Mouse (Mus musculus): ENCODE results near the gene Irx3. TPM values are rescaled to one million over a fixed set of nuclear protein-coding genes. Genes with fewer than 3 reads are reported as not detected.

Irx3 gene
- total RNA-seq (2023; ENCODE audit: inconsistent age) = not detected in 4 replicates

DNA sequence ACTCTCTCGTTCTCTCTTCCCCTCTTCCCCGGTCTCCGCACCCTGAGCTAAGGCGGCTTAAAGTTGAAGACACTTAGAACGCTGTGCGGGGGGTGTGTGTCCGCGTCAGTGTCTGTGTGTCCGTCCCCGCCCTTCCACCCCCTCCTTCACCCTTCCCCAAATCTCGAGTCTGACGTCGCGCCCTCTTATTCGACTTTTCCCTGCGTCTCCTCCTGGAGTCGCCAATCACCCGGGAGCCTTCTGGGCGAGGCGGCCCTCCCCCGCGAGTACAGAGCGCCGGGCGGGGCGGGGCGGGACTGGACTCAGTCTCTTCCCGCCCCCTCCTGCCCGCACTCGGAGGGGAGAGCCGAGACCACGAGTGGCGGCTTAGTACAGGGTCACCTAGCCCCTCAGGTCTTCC, at the start of gene Irx3:
Gene Irx3, minus strand, starts transcription at position 229 of the 400 bp plus-strand sequence.

Data from B cell, adult (primary cell).